Mouse (Mus musculus): ENCODE measurements around the gene Hdac1.

- TF ChIP-seq CTCF (IDR thresholded peaks at IDR 0.05; ENCODE audit: low read depth, low read length) (no peak), POLR2AphosphoS5 (IDR thresholded peaks at IDR 0.05; ENCODE audit: insufficient replicate concordance, low read depth, low read length) (no peak)
These were observed 37.8 kb upstream of the Hdac1 start for GRCm38 (mm10) chr4:129580347-129580746.
